Mouse (Mus musculus) fat pad, adult 2 months (tissue): ENCODE data around the gene Wfdc21.

Experiments used
- DNase-seq: peaks from one replicate; pipeline ENCODE4 v3.0.0-alpha.2; 2011; ENCODE audit warnings: low read depth, low spot score; ENCODE audit errors: extremely low read depth

Wfdc21 gene

GRCm38 (mm10) chr11:83747376-83748265, 881 bp downstream of the Wfdc21 start:
- no peak for DNase-seq

GRCm38 (mm10) chr11:83753581-83754181, 6.9 kb downstream of the Wfdc21 start, which contains the start of gene Heatr6:
Gene Heatr6 (plus strand): TSS chr11:83753696.
- no peak for DNase-seq

- DNase-seq: no peak
These were observed 7.5 kb downstream of the Wfdc21 start for GRCm38 (mm10) chr11:83754227-83754626.

- no peak for DNase-seq
These were observed 20.6 kb downstream of the Wfdc21 start for GRCm38 (mm10) chr11:83767306-83767705.

GRCm38 (mm10) chr11:83768976-83769375, 22.2 kb downstream of the Wfdc21 start:
- no peak for DNase-seq

GRCm38 (mm10) chr11:83771014-83771413, 24.3 kb downstream of the Wfdc21 start:
- DNase-seq: no peak

- no peak for DNase-seq
These were observed 25.6 kb downstream of the Wfdc21 start for GRCm38 (mm10) chr11:83772341-83772740.

GRCm38 (mm10) chr11:83773691-83774090, 27.0 kb downstream of the Wfdc21 start:
- no peak for DNase-seq

GRCm38 (mm10) chr11:83774324-83774723, 27.6 kb downstream of the Wfdc21 start:
- no peak for DNase-seq

GRCm38 (mm10) chr11:83776798-83777197, 30.1 kb downstream of the Wfdc21 start:
- no peak for DNase-seq

- DNase-seq: no peak
These were observed 37.3 kb downstream of the Wfdc21 start for GRCm38 (mm10) chr11:83783931-83784600.

GRCm38 (mm10) chr11:83784661-83785060, 37.9 kb downstream of the Wfdc21 start:
- no peak for DNase-seq

- DNase-seq: no peak
These were observed 38.6 kb downstream of the Wfdc21 start for GRCm38 (mm10) chr11:83785366-83785765.

GRCm38 (mm10) chr11:83786835-83787234, 40.1 kb downstream of the Wfdc21 start:
- DNase-seq: no peak

GRCm38 (mm10) chr11:83787401-83788021, 40.8 kb downstream of the Wfdc21 start:
- DNase-seq: no peak

GRCm38 (mm10) chr11:83788331-83788730, 41.6 kb downstream of the Wfdc21 start:
- no peak for DNase-seq

GRCm38 (mm10) chr11:83789259-83789658, 42.5 kb downstream of the Wfdc21 start:
- DNase-seq: peak; percentile 25

- no peak for DNase-seq
These were observed 44.4 kb downstream of the Wfdc21 start for GRCm38 (mm10) chr11:83791133-83791532.

GRCm38 (mm10) chr11:83792316-83792914, 45.7 kb downstream of the Wfdc21 start:
- DNase-seq: no peak

GRCm38 (mm10) chr11:83793264-83793663, 46.5 kb downstream of the Wfdc21 start:
- DNase-seq: no peak

- DNase-seq: no peak
These were observed 49.4 kb downstream of the Wfdc21 start for GRCm38 (mm10) chr11:83796112-83796511.
